Mouse (Mus musculus): ENCODE measurements around the gene Ptpn3. TPM values are rescaled to one million over a fixed set of nuclear protein-coding genes. Genes with fewer than 3 reads are reported as not detected.

The Ptpn3 gene
- polyA plus RNA-seq, 1 experiment from 2014 or later, result 0.78 TPM

DNA sequence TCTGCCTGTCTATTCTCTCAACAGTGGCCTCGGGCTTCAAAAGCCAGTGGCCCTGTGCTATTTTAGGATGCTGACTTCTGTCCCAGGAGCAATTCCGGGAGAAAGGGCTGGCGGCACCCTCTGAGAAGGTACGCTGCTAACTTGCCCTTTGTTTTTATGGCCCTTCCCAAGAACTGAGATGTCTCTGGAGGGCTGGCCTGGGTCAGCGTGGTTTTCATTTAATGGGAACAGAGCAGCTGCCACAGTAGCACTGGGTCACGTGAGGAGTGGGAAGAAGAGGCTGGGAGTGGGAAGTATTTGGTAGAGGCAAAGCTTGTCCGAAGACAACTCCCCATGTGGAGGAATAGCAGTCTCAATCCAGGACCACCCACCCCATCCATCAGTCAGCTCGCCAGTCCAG lies 52.5 kb downstream of the Ptpn3 start:
- WGBS, result 68% methylated on average over 8 of the region's 8 CpGs
- Histone ChIP-seq H3K4me1 (peaks cover 4% of the 10 kb centered on the region; the same call in 1 of the 2 replicates), H3K9me3 (replicated peaks) (no peaks in the 10 kb centered on the region), H3K27ac (replicated peaks) (no peak overlapping the region), H3K4me3 (no peak overlapping the region), H3K27me3 (ENCODE audit: low read depth, poor library complexity, severe bottlenecking) (no peaks in the 10 kb centered on the region), H3K36me3 (no peaks in the 10 kb centered on the region)
- no peak for DNase-seq (ENCODE audit: low spot score)

DNA sequence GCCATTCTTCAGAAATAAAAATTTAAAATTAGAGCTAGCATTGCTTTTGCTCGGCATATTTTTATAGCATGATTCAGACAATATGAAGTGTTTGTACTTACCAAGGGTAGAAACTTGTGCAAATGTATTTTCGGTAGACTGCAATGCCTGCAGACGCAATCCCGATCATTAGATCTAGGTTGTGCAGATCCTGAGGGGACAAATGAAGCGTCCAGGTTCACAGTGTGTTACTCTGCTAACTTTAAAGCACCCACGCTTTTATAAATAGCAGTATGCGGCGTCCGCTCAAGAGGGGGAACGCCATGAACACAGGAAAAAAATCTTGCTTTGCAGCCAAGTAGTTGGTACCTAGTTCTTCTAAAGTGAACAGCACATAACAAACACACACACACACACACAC lies 56.8 kb downstream of the Ptpn3 start:
- H3K36me3 ChIP-seq, result no peaks in the 10 kb centered on the region
- H3K27me3 ChIP-seq (ENCODE audit: low read depth, poor library complexity, severe bottlenecking), result no peaks in the 10 kb centered on the region; the same call in 1 of the 2 replicates
- WGBS, result 95% methylated on average over 10 of the region's 10 CpGs
- no peaks in the 10 kb centered on the region for H3K9me3 ChIP-seq (replicated peaks)
- H3K4me3 ChIP-seq, result no peak overlapping the region
- peaks cover 20% of the 10 kb centered on the region for H3K4me1 ChIP-seq
- H3K27ac ChIP-seq (replicated peaks), result no peak overlapping the region
- DNase-seq (ENCODE audit: low spot score), result no peak

DNA sequence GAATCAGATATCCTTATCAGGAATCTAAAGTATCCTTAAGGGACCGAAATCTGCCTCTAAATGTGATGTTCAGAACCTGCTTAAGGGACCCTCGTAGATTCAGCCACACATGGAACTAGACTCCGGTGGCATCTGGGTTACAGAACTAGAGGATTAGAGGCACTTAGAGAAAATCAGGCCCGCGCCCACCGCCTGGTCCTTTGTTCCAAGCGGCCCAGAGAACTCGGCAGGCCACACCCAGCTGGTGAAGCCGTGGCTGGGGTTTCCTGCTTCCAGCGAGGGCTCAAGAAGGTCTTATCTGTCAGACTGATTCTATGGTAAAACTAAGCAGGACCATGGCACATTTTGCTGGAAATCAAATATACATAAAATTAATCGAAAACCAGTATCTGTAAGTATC lies 58.3 kb downstream of the Ptpn3 start:
- WGBS, result 51% methylated on average over 11 of the region's 11 CpGs
- no peaks in the 10 kb centered on the region for H3K36me3 ChIP-seq
- peak overlapping the region; percentile 64 for H3K27ac ChIP-seq (replicated peaks)
- no peak overlapping the region for H3K4me3 ChIP-seq
- H3K27me3 ChIP-seq (ENCODE audit: low read depth, poor library complexity, severe bottlenecking), result no peaks in the 10 kb centered on the region; the same call in 1 of the 2 replicates
- peaks cover 17% of the 10 kb centered on the region for H3K4me1 ChIP-seq
- H3K9me3 ChIP-seq (replicated peaks), result no peaks in the 10 kb centered on the region
- peak; percentile 43 for DNase-seq (ENCODE audit: low spot score)

DNA sequence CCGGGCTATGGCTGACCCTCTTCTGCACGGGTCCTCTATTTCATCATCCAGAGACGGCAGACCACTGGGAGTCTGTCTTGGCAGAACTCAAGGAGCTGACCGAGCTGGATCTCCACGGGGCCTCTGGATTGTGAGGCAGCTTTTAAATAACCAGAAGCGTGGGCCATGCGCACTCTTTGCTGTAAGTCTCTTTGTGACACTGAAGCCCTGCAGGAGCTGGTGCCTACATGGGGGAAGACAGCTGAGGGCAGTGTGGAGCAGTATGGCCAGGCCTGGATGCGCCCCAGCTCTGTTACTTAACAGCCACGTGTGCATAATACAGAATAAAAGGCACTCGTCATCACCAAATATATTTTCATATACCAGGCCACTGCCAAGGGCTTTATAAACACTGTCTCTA lies 60.7 kb downstream of the Ptpn3 start:
- H3K9me3 ChIP-seq (replicated peaks), result no peaks in the 10 kb centered on the region
- H3K27ac ChIP-seq (replicated peaks), result no peak overlapping the region
- 85% methylated on average over 10 of the region's 10 CpGs for WGBS
- H3K27me3 ChIP-seq (ENCODE audit: low read depth, poor library complexity, severe bottlenecking), result no peaks in the 10 kb centered on the region; the same call in 1 of the 2 replicates
- DNase-seq (ENCODE audit: low spot score), result no peak
- no peaks in the 10 kb centered on the region for H3K36me3 ChIP-seq
- peaks cover 17% of the 10 kb centered on the region for H3K4me1 ChIP-seq
- no peak overlapping the region for H3K4me3 ChIP-seq

DNA sequence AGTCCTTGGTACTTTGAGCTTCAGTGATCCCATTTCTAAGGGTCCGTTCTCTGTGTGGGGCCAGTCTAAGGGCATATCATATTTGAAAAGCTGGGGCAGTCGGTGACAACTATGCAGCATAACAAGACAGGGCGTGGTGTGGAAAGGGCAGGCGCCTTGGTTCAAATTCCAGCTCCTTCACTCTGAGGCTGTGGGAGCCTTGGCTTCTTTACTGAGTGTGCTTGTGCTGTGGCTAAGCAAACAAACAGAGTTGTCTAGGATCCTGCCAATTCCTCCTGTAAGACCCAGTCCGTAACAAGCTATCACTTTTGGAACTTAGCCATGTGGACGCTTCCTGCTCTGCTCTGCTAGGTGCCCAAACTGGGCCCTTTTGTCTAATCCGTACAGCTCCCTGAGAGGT lies 61.5 kb downstream of the Ptpn3 start:
- Histone ChIP-seq H3K36me3 (no peaks in the 10 kb centered on the region), H3K4me1 (peaks cover 17% of the 10 kb centered on the region), H3K9me3 (replicated peaks) (no peaks in the 10 kb centered on the region), H3K27me3 (ENCODE audit: low read depth, poor library complexity, severe bottlenecking) (no peaks in the 10 kb centered on the region; the same call in 1 of the 2 replicates), H3K27ac (replicated peaks) (no peak overlapping the region), H3K4me3 (no peak overlapping the region)
- WGBS, result 77% methylated on average over 7 of the region's 7 CpGs
- DNase-seq (ENCODE audit: low spot score), result no peak

DNA sequence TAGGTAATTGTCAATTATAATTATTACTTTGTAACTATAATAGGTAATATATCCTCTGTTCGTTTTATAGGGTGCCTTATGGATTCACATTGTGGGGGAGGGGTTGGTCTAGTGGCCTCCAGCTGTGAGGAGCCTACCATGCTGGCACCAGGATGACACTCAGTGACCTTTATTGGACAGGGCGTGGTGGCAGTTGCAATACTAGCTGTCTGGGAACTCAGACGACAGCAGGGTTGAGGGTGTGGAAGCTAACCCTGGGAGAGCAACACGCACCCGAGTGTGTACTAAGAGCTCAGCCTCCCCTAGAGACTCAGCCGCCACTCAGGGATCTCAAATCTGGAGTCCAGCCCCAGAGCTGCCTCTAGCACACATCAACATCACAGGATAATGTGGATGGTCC lies 62.5 kb downstream of the Ptpn3 start:
- H3K9me3 ChIP-seq (replicated peaks), result no peaks in the 10 kb centered on the region
- H3K27me3 ChIP-seq (ENCODE audit: low read depth, poor library complexity, severe bottlenecking), result no peaks in the 10 kb centered on the region; the same call in 1 of the 2 replicates
- no peak for DNase-seq (ENCODE audit: low spot score)
- H3K4me3 ChIP-seq, result no peak overlapping the region
- no peak overlapping the region for H3K27ac ChIP-seq (replicated peaks)
- peaks cover 17% of the 10 kb centered on the region for H3K4me1 ChIP-seq
- WGBS, result 80% methylated on average over 6 of the region's 6 CpGs
- no peaks in the 10 kb centered on the region for H3K36me3 ChIP-seq

DNA sequence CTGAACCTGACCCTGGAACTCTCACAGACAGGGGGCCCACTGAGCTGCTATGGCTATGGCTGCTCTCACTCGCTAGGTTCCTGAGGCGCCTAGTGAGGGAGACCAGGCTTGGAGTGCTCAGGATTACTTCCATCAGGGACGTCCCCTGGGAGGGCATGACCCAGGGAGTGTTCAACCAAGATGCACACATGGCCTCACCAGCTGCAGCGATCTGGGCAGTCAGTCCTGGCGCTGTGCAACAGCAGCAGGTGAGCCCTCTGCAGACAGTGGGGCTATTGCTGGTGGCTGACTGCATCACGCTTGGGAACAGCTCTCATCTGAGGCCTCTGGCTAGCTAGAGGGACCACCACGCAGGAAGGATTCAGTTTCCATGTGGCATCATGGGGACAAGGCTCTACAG lies 63.5 kb downstream of the Ptpn3 start:
- H3K4me1 ChIP-seq, result peaks cover 11% of the 10 kb centered on the region; the same call in 1 of the 2 replicates
- H3K36me3 ChIP-seq, result no peaks in the 10 kb centered on the region
- no peaks in the 10 kb centered on the region; the same call in 1 of the 2 replicates for H3K27me3 ChIP-seq (ENCODE audit: low read depth, poor library complexity, severe bottlenecking)
- no peak for DNase-seq (ENCODE audit: low spot score)
- H3K4me3 ChIP-seq, result no peak overlapping the region
- 88% methylated on average over 7 of the region's 7 CpGs for WGBS
- H3K27ac ChIP-seq (replicated peaks), result no peak overlapping the region
- no peaks in the 10 kb centered on the region for H3K9me3 ChIP-seq (replicated peaks)

DNA sequence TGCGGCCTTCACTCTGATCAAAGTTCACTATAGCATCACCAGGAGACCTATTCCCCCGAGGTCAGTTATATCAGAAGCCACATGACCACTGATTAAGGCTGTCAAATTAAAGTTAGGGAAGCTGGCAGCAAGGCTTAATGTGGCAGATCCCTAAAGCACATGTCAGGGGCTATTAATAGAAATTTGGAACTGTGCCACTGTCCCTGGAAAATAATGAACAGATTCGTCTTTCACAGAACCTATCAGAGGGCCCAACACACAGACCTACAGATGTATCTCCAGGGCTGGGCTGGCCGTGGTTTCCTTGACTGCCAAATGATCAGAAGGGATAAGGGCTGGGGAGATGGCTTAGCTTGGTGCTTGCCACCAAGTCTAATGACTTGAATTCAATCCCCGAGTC lies 65.1 kb downstream of the Ptpn3 start:
- no peaks in the 10 kb centered on the region for H3K36me3 ChIP-seq
- DNase-seq (ENCODE audit: low spot score), result no peak
- H3K4me3 ChIP-seq, result no peak overlapping the region
- H3K9me3 ChIP-seq (replicated peaks), result no peaks in the 10 kb centered on the region
- H3K27me3 ChIP-seq (ENCODE audit: low read depth, poor library complexity, severe bottlenecking), result no peaks in the 10 kb centered on the region
- WGBS, result 87% methylated on average over 5 of the region's 5 CpGs
- no peak overlapping the region for H3K27ac ChIP-seq (replicated peaks)
- H3K4me1 ChIP-seq, result peaks cover 9% of the 10 kb centered on the region; the same call in 1 of the 2 replicates

DNA sequence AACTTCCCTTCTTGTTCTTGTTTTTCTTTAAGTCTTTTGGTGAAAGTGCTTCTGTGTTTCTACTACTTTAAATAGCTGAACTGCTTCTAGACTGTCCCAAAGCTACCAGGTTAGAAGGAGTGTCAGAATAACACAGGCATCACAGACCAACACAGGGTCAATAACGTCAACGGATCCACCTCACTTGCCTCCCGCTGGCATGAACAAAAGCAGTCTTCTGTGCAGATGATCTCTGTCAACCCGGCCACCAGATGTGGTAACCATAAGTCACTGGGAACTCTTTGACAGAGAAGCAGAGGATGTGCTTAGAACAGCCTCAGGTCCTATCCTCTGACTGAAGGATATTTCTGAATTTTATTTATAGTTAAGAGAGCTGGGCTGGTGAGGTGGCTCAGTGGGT lies 65.9 kb downstream of the Ptpn3 start:
- Histone ChIP-seq H3K27me3 (ENCODE audit: low read depth, poor library complexity, severe bottlenecking) (no peaks in the 10 kb centered on the region), H3K4me1 (peaks cover 13% of the 10 kb centered on the region; the same call in 1 of the 2 replicates), H3K4me3 (no peak overlapping the region), H3K27ac (replicated peaks) (no peak overlapping the region), H3K36me3 (no peaks in the 10 kb centered on the region), H3K9me3 (replicated peaks) (no peaks in the 10 kb centered on the region)
- 69% methylated on average over 4 of the region's 4 CpGs for WGBS
- no peak for DNase-seq (ENCODE audit: low spot score)

DNA sequence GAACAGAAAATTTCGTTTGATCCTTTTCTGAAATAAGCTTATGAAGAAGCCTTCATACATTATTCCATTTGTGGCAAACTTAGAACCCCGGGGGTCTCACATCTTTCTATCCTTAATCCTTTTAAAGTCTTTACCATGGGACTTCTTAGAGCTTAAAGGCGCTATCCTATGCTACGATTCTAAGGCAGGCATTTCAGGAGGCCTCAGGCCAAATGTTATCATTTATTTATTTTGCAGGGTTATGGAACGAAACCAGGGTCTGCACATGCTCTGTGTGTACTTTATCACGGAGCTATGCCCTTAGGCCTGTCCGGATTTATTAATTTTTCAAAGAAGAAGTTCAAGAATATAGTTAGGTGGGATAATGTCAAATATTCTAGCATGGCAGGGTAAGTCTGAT lies 67.3 kb downstream of the Ptpn3 start:
- no peaks in the 10 kb centered on the region for H3K27me3 ChIP-seq (ENCODE audit: low read depth, poor library complexity, severe bottlenecking)
- H3K36me3 ChIP-seq, result no peaks in the 10 kb centered on the region
- no peak overlapping the region for H3K27ac ChIP-seq (replicated peaks)
- 85% methylated on average over 7 of the region's 7 CpGs for WGBS
- DNase-seq (ENCODE audit: low spot score), result no peak
- no peaks in the 10 kb centered on the region for H3K9me3 ChIP-seq (replicated peaks)
- no peak overlapping the region for H3K4me3 ChIP-seq
- peaks cover 15% of the 10 kb centered on the region; the same call in 1 of the 2 replicates for H3K4me1 ChIP-seq

DNA sequence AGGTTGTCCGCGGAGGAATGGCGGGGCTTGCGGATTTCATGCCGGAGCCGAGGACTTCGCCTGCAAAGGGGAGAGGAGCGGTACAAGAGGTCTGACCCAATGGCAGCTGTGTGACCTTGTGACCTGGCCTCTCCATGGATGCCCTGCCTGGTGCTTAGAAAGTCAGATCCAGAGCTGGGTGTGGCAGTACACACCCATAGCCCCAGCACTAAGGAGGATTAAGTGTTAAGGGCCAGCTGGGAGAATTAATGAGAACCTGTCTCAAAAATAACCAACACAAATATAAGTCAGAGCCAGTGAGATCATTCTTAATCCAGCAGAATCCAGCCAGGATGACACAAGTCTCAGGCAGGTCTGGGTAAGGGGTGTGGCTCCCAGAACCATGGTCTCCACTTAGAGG lies 69.2 kb downstream of the Ptpn3 start:
- peaks cover 24% of the 10 kb centered on the region for H3K4me1 ChIP-seq
- 78% methylated on average over 8 of the region's 8 CpGs for WGBS
- no peaks in the 10 kb centered on the region for H3K9me3 ChIP-seq (replicated peaks)
- no peak overlapping the region for H3K27ac ChIP-seq (replicated peaks)
- H3K36me3 ChIP-seq, result no peaks in the 10 kb centered on the region
- no peak for DNase-seq (ENCODE audit: low spot score)
- H3K27me3 ChIP-seq (ENCODE audit: low read depth, poor library complexity, severe bottlenecking), result no peaks in the 10 kb centered on the region
- no peak overlapping the region for H3K4me3 ChIP-seq

DNA sequence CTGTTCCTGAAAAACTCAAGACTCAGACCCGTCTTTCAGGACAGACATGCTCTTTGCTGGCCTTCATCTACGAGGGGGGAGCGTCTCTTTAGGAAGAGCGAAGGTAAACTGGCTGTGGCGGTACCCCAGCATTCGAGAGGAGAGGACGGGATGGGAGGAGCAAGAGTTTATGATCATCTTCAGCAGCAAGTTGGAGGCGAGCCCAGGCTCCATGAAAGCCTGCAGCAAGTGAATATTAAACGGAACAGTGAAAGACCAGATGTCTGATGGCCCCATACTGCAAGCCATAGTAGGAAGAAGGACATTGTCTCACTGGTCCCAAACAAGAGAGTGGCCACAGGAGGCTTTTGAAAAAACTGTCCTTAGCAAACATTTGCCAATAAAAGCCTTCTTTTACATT lies 70.3 kb downstream of the Ptpn3 start:
- Histone ChIP-seq H3K9me3 (replicated peaks) (no peaks in the 10 kb centered on the region), H3K36me3 (no peaks in the 10 kb centered on the region), H3K27ac (replicated peaks) (no peak overlapping the region), H3K4me1 (peaks cover 24% of the 10 kb centered on the region), H3K27me3 (ENCODE audit: low read depth, poor library complexity, severe bottlenecking) (no peaks in the 10 kb centered on the region), H3K4me3 (no peak overlapping the region)
- DNase-seq (ENCODE audit: low spot score), result no peak
- 89% methylated on average over 9 of the region's 9 CpGs for WGBS

DNA sequence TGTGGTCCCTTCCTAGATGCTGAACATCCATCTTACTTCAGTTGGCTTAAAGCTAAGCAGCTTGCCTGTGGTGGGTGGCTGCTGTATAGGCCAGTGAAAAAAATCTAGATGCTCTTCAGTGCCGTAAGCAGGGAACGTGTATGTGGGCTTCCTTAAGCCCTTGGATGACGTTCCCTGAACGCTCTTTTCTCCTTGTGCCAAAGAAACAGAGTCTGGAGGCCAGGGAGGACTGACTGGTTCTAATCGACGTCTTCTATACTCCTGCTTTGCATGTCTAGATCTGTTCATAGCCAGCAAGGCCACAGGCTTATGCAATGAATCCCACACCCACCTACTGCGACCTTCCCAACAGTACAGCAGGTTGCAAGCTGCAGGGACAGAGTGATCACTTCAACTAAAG lies 71.3 kb downstream of the Ptpn3 start:
- no peaks in the 10 kb centered on the region for H3K9me3 ChIP-seq (replicated peaks)
- DNase-seq (ENCODE audit: low spot score), result no peak
- H3K36me3 ChIP-seq, result no peaks in the 10 kb centered on the region
- H3K4me3 ChIP-seq, result no peak overlapping the region
- H3K27me3 ChIP-seq (ENCODE audit: low read depth, poor library complexity, severe bottlenecking), result no peaks in the 10 kb centered on the region
- no peak overlapping the region for H3K27ac ChIP-seq (replicated peaks)
- 87% methylated on average over 7 of the region's 7 CpGs for WGBS
- peaks cover 24% of the 10 kb centered on the region for H3K4me1 ChIP-seq

Data from midbrain, embryonic 10.5 days (tissue).